Mouse (Mus musculus): ENCODE data around the gene Nmral1. TPM values are rescaled to one million over a fixed set of nuclear protein-coding genes. Genes with fewer than 3 reads are reported as not detected.

Gene Nmral1
- polyA plus RNA-seq, 2 experiments = 70.9 to 71.5 TPM

GRCm38 (mm10) chr16:4739994-4740393, 20.8 kb upstream of the Nmral1 start:
- no peaks in the 10 kb centered on the region; the same call in 1 of the 2 replicates for H3K4me1 ChIP-seq (ENCODE audit: control insufficient read depth, insufficient read depth, low read length)
- DNase-seq (ENCODE audit: low spot score) (no peak), ATAC-seq (ENCODE audit: low FRiP score, low read depth) (no peak)
- no peak overlapping the region for H3K4me3 ChIP-seq (replicated peaks; ENCODE audit: low read length)
- H3K9me3 ChIP-seq (ENCODE audit: control insufficient read depth, low read length) = no peaks in the 10 kb centered on the region
- H3K4me2 ChIP-seq (replicated peaks; ENCODE audit: low read depth, low read length, severe bottlenecking) = no peak overlapping the region
- no peak overlapping the region for H3K9ac ChIP-seq (ENCODE audit: low read depth, low read length, severe bottlenecking)
- H3K27me3 ChIP-seq (ENCODE audit: control insufficient read depth, insufficient read depth, low read length) = no peaks in the 10 kb centered on the region
- no peak for TF ChIP-seq POLR2A (IDR thresholded peaks at IDR 0.05; ENCODE audit: borderline replicate concordance, extremely low read depth, insufficient read depth, insufficient read length)
- WGBS = 94% methylated on average over 2 of the region's 2 CpGs
- no peak overlapping the region for H3K27ac ChIP-seq (replicated peaks; ENCODE audit: low read depth, low read length)
- H3K36me3 ChIP-seq (ENCODE audit: control insufficient read depth, insufficient read depth, low read length) = peaks cover 4% of the 10 kb centered on the region; the same call in 1 of the 2 replicates

GRCm38 (mm10) chr16:4736262-4736661, 17.1 kb upstream of the Nmral1 start:
- 76% methylated on average over 2 of the region's 2 CpGs for WGBS
- H3K36me3 ChIP-seq (ENCODE audit: control insufficient read depth, insufficient read depth, low read length) = peaks cover 2% of the 10 kb centered on the region; the same call in 1 of the 2 replicates
- H3K4me3 ChIP-seq (replicated peaks; ENCODE audit: low read length) = no peak overlapping the region
- H3K27ac ChIP-seq (replicated peaks; ENCODE audit: low read depth, low read length) = no peak overlapping the region
- H3K9ac ChIP-seq (ENCODE audit: low read depth, low read length, severe bottlenecking) = no peak overlapping the region
- no peaks in the 10 kb centered on the region for H3K27me3 ChIP-seq (ENCODE audit: control insufficient read depth, insufficient read depth, low read length)
- ATAC-seq (ENCODE audit: low FRiP score, low read depth) (no peak), DNase-seq (ENCODE audit: low spot score) (no peak)
- no peak overlapping the region for H3K4me2 ChIP-seq (replicated peaks; ENCODE audit: low read depth, low read length, severe bottlenecking)
- peaks cover 3% of the 10 kb centered on the region; the same call in 1 of the 2 replicates for H3K4me1 ChIP-seq (ENCODE audit: control insufficient read depth, insufficient read depth, low read length)
- no peak for TF ChIP-seq POLR2A (IDR thresholded peaks at IDR 0.05; ENCODE audit: borderline replicate concordance, extremely low read depth, insufficient read depth, insufficient read length)
- H3K9me3 ChIP-seq (ENCODE audit: control insufficient read depth, low read length) = no peaks in the 10 kb centered on the region

GRCm38 (mm10) chr16:4730776-4731358, 11.7 kb upstream of the Nmral1 start:
- ATAC-seq (ENCODE audit: low FRiP score, low read depth) (no peak), DNase-seq (ENCODE audit: low spot score) (peak; percentile 20)
- no peak overlapping the region for H3K27ac ChIP-seq (replicated peaks; ENCODE audit: low read depth, low read length)
- no peak overlapping the region for H3K4me3 ChIP-seq (replicated peaks; ENCODE audit: low read length)
- peaks cover 6% of the 10 kb centered on the region; the same call in 1 of the 2 replicates for H3K4me1 ChIP-seq (ENCODE audit: control insufficient read depth, insufficient read depth, low read length)
- H3K9ac ChIP-seq (ENCODE audit: low read depth, low read length, severe bottlenecking) = no peak overlapping the region
- no peaks in the 10 kb centered on the region for H3K9me3 ChIP-seq (ENCODE audit: control insufficient read depth, low read length)
- H3K4me2 ChIP-seq (replicated peaks; ENCODE audit: low read depth, low read length, severe bottlenecking) = no peak overlapping the region
- no peaks in the 10 kb centered on the region for H3K36me3 ChIP-seq (ENCODE audit: control insufficient read depth, insufficient read depth, low read length)
- 64% methylated on average over 3 of the region's 3 CpGs for WGBS
- TF ChIP-seq POLR2A (IDR thresholded peaks at IDR 0.05; ENCODE audit: borderline replicate concordance, extremely low read depth, insufficient read depth, insufficient read length) = no peak
- no peaks in the 10 kb centered on the region for H3K27me3 ChIP-seq (ENCODE audit: control insufficient read depth, insufficient read depth, low read length)

GRCm38 (mm10) chr16:4727963-4728362, 8.8 kb upstream of the Nmral1 start:
- no peak overlapping the region for H3K9ac ChIP-seq (ENCODE audit: low read depth, low read length, severe bottlenecking)
- DNase-seq (ENCODE audit: low spot score) = no peak

GRCm38 (mm10) chr16:4727526-4727925, 8.4 kb upstream of the Nmral1 start:
- peaks cover 10% of the 10 kb centered on the region; the same call in 1 of the 2 replicates for H3K4me1 ChIP-seq (ENCODE audit: control insufficient read depth, insufficient read depth, low read length)
- no peaks in the 10 kb centered on the region for H3K9me3 ChIP-seq (ENCODE audit: control insufficient read depth, low read length)
- 0 out of 2 replicates have a peak overlapping the region, but pooled peaks have one; percentile 97 for H3K4me3 ChIP-seq (replicated peaks; ENCODE audit: low read length)
- no peak overlapping the region for H3K9ac ChIP-seq (ENCODE audit: low read depth, low read length, severe bottlenecking)
- DNase-seq (ENCODE audit: low spot score) (no peak), ATAC-seq (ENCODE audit: low FRiP score, low read depth) (no peak)
- peak overlapping the region; percentile 79; the same call in 1 of the 2 replicates for H3K4me2 ChIP-seq (replicated peaks; ENCODE audit: low read depth, low read length, severe bottlenecking)
- no peak overlapping the region for H3K27ac ChIP-seq (replicated peaks; ENCODE audit: low read depth, low read length)
- whole genome bisulfite sequencing = 95% methylated on average over 1 of the region's 1 CpGs
- H3K27me3 ChIP-seq (ENCODE audit: control insufficient read depth, insufficient read depth, low read length) = no peaks in the 10 kb centered on the region
- no peak for TF ChIP-seq POLR2A (IDR thresholded peaks at IDR 0.05; ENCODE audit: borderline replicate concordance, extremely low read depth, insufficient read depth, insufficient read length)
- no peaks in the 10 kb centered on the region for H3K36me3 ChIP-seq (ENCODE audit: control insufficient read depth, insufficient read depth, low read length)

More at GRCm38 (mm10) chr16:4727963-4728362, 8.8 kb upstream of the Nmral1 start:
- Histone ChIP-seq H3K36me3 (ENCODE audit: control insufficient read depth, insufficient read depth, low read length) (no peaks in the 10 kb centered on the region), H3K4me1 (ENCODE audit: control insufficient read depth, insufficient read depth, low read length) (peaks cover 10% of the 10 kb centered on the region; the same call in 1 of the 2 replicates), H3K9me3 (ENCODE audit: control insufficient read depth, low read length) (no peaks in the 10 kb centered on the region), H3K4me3 (replicated peaks; ENCODE audit: low read length) (no peak overlapping the region), H3K4me2 (replicated peaks; ENCODE audit: low read depth, low read length, severe bottlenecking) (no peak overlapping the region), H3K27ac (replicated peaks; ENCODE audit: low read depth, low read length) (no peak overlapping the region), H3K27me3 (ENCODE audit: control insufficient read depth, insufficient read depth, low read length) (no peaks in the 10 kb centered on the region)
- no peak for ATAC-seq (ENCODE audit: low FRiP score, low read depth)
- no peak for TF ChIP-seq POLR2A (IDR thresholded peaks at IDR 0.05; ENCODE audit: borderline replicate concordance, extremely low read depth, insufficient read depth, insufficient read length)
- 52% methylated on average over 1 of the region's 1 CpGs for WGBS
